Mouse (Mus musculus) embryo, embryonic 11 days (tissue): ENCODE data around the gene Grap2.

Source experiments
- DNase-seq: peaks from one replicate; pipeline ENCODE4 v3.0.0-alpha.2; 2015

The Grap2 gene

DNA sequence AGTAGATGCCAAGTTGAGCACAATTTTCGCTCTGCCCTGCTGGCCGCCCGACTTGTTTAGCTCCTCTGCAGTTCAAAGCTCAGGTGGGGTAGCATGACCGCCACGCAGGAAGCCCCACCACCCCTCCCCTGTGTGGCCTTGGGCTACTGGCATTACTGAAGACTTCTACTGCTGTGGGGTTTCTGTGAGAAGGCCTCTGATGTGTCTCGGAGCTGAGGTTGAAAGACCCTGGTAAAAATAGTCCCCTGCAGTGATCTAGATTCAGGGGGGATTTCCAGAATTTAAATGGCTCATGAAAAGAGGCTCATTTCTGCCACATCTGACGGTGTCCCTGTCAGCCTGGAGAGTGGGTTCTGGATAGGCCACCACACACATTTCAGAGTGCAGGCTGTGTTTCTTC is 30.1 kb downstream of the Grap2 start:
- no peak for DNase-seq

DNA sequence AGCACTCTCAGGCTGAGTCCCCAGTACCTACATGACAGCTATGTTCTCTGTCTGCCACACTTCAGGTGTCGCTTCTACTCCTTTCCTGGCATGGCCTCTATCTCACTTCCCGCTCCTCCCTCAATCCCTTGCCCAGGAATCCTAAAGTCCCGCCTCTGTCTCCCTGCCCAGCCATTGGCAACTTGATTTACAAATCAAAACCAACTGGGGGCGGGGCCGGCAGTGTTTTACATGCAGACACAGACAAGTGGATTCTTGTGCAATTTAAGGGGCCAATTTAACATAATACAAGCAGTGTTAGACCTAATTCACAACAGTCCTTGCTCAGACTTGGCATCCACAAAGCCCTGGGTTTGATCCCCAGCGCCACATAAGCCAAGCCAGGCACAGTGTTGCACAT is 31.6 kb downstream of the Grap2 start:
- no peak for DNase-seq

DNA sequence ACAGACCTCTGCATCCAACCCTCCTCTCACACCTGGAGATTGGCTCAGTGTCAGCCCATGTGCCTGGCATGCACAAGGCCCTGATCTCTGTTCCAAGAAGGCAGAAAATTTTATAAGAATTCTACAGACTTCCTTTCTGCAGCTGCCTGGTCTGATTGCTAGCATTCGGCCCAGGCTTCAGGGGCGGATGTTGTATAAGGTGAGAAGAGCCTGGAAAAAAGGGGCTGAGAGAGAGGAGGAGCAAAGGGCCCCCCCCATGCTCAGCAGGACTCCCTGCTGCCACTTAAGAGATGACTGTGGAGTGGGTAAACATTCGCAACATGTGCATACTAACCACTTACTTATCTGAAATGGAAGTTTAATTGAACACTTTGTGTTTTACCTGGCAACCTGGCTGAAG is 35.6 kb downstream of the Grap2 start:
- no peak for DNase-seq

DNA sequence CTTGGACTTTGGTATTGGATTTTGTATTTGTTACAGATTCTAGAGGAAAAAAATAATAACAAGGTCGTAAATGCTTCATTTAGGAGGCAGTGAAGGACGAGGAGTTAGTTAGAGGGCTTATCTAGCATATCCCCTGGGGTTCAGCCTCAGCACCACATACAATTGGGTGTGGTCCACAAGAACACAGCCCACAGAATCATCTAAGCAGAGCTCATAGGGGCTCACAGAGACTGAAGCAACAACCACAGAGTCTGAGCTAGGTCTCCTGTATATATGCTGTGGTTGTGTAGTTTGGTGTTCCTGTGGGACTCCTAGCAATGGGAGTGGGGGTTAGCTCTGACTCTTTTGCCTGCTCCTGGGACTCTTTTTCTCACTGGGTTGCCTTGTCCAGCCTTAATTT is 37.9 kb downstream of the Grap2 start:
- DNase-seq, result no peak

DNA sequence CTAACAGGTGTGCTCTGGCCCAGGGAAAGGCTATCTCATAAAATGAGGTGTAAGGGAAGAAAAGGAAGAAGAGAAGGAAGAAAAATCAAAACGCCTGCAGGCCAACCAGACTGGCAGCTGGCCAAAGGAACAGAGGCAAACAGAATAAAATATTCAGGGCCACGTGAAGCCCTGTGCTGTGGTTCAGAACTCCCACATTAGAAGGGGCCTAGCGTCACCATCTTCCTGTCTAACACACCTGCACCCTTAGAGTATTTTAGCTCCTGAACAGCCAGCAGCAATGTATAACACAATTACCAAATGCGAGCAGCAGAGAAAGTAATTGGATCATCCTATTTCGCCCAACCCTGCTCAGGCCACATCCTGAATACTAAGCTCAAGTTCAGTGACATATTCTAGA is 39.1 kb downstream of the Grap2 start:
- DNase-seq, result no peak

DNA sequence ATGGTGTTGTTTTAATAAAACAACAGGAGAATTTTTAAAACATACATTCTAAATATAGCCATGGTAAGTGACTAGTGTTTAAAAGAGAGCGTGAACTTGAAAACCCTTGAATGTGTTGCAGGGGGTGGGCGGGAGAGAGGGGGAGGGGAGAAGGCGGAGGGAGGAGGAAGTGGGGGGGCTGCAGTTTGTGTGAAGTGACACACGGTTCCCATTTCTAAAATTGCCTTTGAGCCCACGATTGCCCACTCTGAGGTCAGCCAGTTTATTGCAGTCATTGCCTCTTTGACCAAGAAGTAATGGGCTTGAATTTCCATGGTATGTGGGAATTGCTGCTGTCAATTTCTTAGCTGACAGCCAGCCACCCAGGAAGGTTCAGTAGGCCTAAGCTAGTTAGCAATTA is 41.5 kb downstream of the Grap2 start:
- DNase-seq, result no peak

DNA sequence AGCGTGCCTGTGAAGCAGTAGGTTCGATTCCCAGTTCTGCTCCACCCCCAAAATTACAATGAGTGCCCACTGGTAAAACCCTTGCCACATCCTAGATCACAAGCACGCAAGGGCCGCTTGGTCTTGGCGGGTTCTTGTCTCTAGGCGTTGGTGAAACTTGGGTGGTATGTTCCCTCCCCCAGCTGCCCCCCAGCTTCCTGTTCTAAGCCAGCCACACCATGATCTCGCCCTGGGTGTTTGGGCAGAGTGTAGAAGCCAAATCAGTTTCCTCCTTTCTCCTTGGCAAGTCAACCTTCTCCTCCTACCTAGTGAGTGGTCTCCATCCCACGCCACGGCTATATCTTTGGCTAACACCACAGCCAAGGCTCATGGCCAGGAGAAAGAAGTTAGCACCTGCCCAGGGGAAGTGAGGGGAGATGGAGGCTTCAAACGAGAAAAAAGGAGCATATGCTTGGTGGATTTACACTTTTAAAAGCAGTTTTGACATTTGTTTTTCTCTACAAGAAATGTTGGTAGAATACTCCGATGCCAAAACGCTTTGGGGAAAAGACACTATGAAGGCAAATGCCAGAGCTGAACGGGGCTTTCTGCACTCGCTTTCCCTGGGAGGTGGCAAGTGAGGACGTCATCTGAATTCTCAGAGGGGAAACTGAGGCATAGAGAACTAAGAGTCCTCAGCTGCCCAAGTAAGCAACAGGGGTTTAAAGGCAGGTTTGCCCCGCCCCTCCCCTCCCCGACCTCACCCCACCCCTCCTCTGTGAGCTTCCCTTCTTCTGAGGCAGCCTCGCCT is 42.3 kb downstream of the Grap2 start:
- DNase-seq, result no peak

DNA sequence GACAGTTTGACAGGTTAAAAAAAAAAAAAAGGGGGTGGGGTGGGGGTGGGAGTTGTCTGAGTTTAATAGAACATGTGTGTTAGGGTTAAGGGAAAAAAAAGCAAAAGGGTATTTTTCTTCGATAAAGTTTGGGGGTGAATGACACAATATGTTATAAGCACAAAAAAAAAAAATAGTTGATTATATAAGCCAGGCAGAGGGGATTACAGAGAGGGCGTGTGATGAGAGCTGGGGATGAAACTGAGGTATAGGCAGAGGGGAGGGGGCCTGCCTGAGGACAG is 42.8 kb downstream of the Grap2 start:
- no peak for DNase-seq

DNA sequence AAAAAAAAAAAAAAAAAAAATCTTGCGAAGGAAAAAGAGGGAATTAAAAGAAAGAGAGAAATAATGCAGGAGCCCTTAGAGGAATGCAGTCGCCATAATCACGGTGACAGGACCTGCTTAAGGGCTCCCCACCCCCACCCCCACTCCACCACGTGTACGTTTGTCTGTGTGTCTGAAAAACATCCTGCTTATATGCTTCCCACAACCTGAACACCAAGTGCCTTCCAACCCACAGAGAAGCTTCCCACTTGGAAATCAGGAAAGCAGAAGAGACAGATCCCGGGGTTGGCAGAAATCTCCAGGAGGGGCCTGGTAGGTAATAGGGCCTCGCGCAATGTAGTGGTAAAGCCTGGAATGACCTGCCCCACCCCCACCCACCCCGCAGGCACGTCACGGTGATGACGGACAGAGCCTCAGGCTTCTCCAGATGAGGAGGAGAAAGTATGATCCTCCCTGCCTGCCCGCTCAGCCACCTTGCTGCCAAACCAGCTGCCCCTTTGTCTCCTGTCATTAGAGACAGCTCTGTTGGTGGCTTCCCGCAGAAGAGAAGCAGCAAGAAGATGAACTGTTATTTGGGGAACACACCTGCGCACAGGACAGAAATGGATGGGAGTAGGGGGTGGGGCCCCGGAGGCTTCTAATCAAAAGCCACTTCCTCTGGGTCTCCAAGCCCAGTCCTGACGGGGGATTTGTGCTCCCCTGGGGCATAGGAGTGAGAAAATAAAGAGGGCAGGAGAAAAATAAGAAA is 43.4 kb downstream of the Grap2 start:
- DNase-seq, result no peak

DNA sequence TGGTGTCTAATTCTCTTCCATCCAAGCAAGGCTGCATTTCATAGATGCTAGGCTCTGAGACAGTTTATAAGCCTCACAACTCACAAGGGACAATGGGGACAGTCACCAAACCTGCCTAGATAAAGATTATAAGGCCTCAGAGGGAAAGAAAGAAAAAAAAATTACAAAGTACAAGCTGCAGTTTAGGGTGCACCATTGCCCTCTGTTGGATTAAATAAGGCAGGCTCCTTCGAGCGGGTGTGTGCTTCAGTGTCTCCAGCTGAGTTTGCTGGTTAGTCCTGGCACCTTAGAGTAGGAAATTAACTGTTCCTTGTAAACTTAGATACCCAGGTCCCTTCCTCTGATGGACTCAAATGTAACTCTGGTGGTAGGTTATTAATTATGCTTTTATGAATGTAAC is 45.4 kb downstream of the Grap2 start:
- no peak for DNase-seq

DNA sequence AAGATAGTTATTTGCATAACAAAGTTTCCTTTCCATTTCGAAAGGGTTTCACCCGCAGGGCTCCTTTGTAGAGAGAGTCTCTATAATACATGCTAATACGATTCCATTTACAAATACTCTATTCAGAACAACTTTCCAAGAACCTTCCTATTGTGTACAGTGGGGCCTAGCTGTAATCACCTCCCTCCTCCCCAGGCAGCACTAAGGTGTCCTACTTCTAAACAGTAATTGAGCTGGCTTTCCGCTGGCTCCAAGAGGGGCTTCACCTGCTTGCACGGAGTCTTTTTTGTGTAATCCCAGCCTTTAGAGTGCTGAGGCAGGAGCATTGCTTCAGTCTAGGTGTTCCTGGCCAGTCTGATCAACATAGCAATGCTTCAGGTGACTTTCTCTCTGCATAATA is 46.8 kb downstream of the Grap2 start:
- no peak for DNase-seq

DNA sequence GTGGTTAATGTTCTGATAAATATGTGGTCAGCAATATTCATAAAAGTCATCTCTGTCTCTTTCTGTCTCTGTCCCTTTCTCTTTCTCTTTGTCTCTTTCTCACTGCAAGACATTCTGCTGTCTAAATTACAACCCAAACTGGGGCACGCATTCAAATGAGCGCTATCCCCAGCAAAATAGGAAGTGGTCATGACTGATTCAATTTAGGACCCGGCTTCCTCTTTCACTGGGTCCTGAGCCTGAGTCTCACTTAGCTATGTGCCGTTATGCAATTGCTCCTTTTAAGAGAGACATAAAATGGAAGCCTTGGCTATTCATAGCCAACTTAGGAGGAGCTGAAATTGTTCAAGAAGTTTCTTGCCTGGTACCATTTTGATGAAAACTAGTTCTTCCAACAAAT is 47.4 kb downstream of the Grap2 start:
- no peak for DNase-seq

DNA sequence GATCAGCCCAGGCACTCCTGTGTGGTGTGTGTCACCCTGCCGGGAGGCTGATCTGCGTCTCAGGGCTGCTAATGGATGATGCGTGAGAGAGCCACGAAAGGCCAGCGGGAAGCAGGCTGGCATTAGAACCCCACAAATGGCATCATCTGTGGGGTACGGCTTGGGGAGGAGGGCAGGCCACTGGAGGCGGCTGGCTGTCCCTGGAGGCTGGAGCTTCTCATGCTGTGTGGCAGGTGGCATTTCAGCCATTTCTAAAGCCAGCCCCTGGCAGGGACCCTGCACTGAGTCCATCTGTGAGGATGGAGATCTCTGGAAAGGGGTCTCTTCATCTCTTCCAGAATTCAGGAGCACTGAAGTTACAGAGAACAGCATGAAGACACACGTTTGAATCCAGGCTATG is 48.0 kb downstream of the Grap2 start:
- no peak for DNase-seq

DNA sequence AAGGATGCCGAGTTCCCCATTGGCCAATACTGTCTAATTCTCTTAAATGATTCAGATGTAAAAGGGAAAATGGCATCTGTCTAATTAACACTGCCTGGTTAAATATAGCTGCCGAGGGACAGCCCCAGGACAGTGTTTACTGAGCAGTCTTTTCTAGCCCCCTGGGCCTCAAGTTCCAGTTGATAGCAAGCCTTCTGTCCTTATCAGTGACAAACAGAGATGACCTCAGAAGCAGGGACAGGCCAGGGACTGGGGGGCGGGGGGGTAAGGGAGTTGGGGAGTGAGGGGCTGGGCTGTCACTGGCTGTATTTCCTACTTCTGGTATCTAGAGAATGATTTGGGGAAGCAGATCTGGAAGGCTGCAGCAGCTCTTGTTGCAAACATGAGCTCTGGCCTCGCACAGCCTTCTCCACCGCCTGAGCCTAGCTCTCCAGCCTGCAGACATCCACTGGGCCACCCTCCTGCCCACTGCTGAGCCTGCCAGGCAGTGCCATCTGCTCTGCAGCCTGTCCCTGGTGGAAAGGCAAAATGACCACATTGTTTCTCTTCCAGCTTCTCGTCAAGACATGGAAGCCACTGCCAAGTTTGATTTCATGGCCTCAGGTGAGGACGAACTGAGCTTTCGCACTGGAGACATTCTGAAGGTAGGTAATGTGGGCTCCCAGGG is 50.9 kb downstream of the Grap2 start:
- DNase-seq, result no peak

DNA sequence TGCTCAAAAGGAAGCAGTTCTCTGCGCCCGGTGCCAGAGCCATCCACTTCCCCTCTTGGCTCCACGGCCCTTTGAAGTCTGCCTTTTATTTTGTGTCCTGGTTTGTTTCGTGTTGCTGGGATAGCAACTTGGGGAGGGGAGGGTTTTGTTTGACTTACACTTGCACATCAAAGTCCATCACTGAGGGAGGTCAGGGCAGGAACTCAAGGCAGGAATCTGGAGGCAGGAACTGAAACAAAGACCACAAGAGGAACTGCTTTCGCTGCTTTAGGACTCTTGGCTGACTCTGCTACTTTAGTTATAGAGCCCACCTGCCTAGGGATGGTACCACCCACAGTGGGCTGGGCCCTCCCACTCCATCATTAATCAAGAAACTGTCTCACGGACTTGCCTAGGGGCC is 54.1 kb downstream of the Grap2 start:
- no peak for DNase-seq

DNA sequence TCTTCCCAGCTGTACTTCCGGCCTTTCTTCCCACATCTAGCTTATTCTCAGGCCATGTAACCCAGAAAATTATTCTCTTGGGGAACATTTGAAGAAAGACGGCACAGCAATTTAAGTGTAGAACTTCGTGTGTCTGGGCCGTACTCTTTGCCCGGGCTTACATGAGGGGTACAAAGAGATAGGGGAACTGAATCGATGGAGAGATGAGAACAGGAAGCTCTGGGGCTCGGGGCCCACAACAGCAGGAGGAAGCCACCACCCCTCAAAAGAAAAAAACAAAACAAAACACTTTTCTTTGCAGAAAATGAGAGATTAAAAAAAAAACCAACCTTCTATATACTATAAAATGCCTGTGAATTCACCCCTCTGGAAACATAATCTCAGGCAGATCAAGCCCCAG is 57.8 kb downstream of the Grap2 start:
- no peak for DNase-seq

DNA sequence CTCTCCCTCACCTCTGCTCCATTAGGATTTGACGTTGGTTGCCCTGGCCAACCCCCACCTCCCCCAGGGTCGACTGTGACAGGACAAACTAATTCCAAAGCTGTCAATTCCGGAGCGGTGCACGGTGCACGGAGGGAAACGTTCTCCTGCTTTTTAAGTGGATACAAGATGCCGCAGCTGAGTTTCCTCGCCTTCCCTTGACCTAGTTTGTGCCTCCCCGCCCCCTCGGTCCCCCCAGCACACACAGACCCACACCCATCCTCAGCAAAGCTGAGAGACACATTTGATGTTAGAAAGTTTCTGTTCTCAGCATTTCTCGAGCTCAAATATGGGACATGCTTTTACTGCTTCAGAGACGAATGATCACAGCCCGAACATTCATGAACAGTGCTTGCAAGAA is 58.3 kb downstream of the Grap2 start:
- DNase-seq, result no peak

DNA sequence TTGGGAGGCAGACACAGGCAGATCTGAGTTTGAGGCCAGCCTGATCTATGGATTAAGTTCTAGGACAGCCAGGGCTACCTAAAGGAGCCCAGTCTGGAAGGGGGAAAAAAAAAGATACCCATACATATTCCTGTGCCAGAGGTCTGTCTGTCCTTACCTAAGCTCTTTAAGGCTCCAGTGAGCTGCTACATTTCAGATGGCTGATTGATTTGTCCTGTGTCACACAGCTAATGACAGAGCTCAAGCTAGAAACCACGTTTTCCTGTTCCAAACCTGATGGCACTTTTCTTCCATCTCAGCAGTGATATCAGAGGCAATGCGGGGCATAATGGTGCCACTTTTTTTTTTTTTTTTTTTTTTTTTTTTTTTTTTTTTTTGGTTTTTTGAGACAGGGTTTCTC is 58.9 kb downstream of the Grap2 start:
- DNase-seq, result no peak

DNA sequence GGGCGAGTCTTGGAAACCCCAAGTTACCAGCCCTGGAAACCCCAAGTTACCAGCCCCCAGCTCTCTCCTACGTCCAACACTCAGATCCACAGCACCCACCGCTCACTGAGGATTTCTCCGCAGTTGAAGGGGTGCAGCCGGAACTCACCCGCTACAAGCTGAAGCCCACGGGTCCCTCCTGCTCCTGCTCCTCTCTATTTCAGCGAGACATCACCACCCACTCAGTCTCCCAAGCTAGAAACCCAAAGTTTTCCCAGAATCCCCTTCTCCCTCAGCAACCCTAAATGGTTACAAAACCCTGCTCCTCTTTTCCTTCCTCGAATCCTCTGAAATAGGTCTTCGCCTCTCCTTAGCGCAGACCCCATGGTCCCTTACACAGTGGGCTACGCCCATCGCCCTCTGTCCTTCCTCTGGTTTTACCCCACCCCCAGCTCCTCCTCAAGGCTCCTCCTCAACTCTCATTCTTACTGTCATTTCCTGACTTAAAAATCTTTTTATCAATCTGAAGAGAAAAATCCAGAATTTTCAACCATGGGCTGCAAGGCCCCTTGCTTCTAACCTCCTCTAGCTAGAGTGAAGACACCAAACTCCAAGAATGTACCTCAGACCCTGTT is 60.0 kb downstream of the Grap2 start:
- no peak for DNase-seq

DNA sequence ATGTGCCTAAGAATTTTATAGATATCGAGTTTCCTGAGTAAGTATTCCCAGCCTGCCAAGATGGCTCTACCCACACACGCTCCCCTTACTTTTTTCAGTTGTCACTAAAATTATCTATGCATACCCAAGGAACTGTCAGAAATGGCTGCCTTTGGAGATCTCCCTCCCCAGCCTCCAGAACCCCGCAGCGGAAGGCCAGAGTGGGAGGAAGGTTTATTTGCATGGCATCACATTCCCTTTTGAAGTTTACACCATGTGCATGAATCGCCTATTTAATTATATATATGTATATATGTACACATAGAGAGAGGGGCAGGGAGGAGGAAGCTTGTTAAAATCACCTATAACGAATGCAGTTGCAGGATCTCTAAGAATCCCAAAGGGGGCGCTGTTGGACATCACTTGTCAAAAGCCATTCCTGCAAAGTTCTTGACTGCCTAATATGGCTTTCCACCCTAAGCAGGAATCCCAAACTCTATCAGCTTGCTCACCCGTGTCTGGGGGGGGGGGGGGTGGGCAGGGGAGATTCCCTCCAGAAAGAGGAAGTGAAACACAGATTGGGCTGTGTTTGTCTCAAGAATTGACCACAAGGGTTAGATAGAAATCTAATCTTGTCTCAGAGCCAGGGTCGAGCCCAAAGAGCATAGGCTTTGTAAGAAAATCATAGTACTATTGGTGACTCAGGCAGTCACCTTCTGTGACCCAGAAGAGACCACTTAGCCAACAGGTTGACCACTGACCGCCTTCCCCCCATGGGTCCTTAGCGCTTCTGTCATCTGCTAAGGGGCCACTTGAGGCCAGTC is 62.2 kb downstream of the Grap2 start:
- peak; percentile 60 for DNase-seq

DNA sequence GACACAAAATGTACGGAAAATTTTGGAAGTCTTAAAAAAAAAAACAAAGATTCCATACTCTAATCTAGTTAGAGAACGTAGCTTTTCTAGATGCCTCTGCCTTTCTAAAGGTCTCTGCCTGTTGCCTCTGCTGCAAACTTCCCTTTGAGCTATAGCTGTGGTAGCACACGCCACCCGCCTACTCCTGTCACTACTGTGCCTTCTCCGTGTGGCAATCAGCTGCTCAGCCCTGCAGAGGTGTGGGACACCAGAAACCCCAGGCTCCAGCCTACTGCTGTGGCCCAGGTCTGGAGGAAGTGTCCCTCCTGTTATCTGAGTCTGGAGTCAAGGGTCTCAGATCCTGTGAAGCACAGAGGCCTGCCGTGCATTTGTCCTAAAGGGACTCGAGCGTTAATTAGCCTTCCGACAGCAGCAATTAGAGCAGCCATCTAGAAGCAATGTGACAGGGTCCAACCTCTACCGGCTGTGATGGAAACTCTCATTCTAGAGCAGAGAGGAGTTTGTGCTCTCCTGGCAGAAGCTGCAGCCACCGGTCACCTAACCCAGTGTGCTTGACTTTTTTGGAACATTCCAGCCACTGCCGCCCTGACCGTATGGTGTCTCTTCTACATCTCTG is 64.5 kb downstream of the Grap2 start:
- no peak for DNase-seq

DNA sequence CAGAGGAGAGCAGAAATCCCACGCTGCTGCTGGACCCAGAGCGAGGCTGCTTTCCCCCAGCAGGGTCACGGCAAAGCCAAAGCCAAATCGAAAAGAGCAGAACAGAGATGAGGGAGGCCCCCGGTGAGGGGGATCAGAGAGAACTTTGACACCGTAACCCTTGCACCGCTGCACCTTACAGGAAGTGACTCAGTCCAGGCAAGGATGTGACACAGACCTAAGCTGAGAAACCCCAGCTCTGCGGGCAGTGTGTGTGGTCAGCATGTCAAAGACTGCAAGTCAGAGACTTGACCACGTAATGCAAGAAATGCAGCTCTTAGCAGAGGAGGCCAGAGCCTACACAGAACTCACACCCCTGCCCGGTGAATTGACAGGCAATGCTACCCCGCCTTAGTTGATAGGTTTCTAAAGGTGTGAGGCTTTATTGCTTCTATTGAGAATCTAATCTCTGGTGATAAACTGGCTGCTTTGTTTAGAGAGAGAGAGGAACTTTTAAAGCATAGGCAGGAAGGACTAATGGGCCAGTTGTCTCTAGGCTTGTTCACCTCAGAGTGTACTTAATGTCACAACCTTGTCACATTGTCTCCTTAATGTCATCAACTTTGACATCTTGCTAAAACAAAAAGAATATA is 66.8 kb downstream of the Grap2 start:
- DNase-seq, result no peak
